Mouse (Mus musculus): Measurements from ENCODE around the gene Bola1. TPM values are rescaled to one million over a fixed set of nuclear protein-coding genes. Genes with fewer than 3 reads are reported as not detected.
"Not testable (repeated sequence)": the region's sequence is repeated elsewhere in the genome, so short reads cannot be mapped to it uniquely, and the experiment has no call there.

Gene Bola1
- total RNA-seq, 2 experiments from 2014 or later: 17.5 to 18.2 TPM

GRCm38 (mm10) chr3:96195616-96196313 lies 23.7 kb downstream of the Bola1 start:
- DNase-seq: no peak

GRCm38 (mm10) chr3:96194966-96195365 lies 24.5 kb downstream of the Bola1 start:
- intact Hi-C loops (cut with DNase I): no loop called here
- no peak for DNase-seq

More at GRCm38 (mm10) chr3:96195616-96196313, 23.7 kb downstream of the Bola1 start:
- intact Hi-C loops (cut with DNase I): no loop called here

DNA sequence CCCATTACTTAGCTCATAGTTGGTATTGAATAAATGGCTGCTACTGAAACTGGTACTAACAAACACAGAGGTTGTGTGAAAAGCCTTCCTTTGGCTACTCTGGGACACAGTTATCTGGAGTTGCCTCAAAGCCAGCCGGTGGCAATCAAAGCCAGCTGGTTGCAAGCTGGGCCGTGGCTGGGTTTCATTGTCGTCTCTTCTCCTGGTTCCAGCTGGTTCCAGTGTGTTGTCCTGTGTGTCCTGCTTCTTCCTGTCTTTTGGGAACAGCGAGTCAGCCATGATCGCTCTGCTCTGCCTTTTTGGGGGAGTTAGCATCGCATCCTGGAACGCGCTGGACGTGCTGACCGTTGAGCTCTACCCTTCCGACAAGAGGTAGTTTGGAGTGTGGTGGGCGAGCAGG lies 26.5 kb downstream of the Bola1 start:
- peak in 1 of 2 experiments; percentile 35 for DNase-seq
- intact Hi-C loops (cut with DNase I): no loop called here

DNA sequence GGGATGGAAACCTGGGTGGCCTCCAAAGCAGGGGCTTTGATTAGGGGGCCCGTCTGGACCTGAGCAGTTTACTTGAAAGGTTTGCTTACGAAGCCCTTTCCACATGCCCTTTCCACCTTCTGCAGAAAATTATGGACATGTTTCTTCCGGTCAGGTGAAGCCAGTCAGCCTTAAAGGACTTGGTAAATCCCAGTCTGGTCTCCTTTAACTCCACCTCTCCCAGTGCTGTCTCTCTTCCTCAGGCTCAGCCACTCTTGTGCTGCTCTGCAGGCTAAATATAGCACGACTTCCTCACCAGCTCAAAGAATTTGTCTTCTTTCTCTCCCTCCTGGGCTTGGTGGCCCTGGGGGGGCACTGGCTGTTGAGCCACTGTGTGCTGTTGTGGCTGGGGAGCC lies 37.1 kb downstream of the Bola1 start:
- intact Hi-C loops (cut with DNase I): no loop called here
- DNase-seq: no peak

GRCm38 (mm10) chr3:96181510-96182381 lies 37.8 kb downstream of the Bola1 start:
- intact Hi-C loops (cut with DNase I): no loop called here
- DNase-seq: no peak

DNA sequence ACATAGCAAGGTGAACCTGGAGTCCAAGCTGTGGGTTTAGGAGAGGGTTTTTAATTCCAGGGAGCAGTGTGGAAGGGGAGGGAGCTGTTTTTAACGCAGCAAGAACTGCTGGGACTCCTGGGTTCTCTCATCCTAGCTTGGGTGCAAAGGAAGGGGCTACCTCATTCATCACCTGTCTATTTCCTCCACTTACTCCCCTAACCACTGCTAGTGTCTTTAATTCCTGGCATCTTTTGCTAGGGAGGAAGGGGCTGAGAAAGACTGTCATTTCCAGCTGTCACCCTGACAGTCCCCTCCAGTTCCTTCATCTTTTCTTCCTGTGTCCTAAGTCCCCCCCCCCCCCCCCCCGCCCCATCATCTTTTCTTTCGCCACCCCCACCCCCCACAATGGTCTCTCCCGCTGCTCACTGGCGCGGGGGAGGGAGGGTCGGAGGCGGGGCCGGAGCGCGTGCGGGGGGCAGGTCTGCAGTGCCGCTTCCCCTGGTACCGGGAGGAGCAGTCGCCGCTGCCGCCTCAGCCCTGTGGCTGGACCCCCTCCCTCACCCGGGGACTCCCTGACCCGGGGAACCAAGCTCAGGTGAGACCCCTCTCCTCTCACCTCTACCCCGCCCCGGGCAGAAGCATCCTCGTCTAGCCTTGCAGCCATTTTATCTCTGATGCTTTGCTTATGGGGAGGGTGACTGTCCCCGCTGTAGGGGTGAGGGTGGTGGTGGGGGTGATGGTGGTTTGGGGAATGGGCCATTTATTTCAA lies 38.6 kb downstream of the Bola1 start, which contains the start of gene Sv2a:
Gene Sv2a (plus strand): TSS at position 425 of the 751 bp plus-strand sequence.
- intact Hi-C loops (cut with DNase I): no loop called here
- peak; percentile 50 to 63 for DNase-seq

GRCm38 (mm10) chr3:96179531-96179930 lies 40.0 kb downstream of the Bola1 start:
- intact Hi-C loops (cut with DNase I): no loop called here
- peak; percentile 39 to 67 for DNase-seq

DNA sequence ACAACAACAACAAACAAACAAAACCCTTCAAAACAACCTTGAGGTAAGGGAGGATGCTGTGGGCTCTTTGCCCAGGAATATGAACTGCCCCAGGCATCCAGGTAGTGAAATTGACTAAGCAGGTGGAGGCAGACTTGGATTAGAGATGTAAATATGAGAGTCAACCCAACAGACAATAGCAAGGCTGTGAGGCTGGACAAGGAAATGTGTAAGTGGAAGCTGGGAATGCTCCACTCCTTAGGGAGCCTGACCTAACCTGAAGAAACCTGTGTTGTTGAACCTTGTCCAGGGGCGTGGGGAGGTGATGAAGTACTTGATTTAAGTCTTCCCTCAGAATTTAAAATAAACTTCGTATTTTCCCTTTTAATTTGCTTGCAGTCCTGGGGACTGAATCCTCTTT lies 40.6 kb downstream of the Bola1 start:
- intact Hi-C loops (cut with DNase I): no loop called here
- no peak for DNase-seq

- intact Hi-C loops (cut with DNase I): no loop called here
- no peak for DNase-seq
These were observed 41.1 kb downstream of the Bola1 start for GRCm38 (mm10) chr3:96178427-96178826.

DNA sequence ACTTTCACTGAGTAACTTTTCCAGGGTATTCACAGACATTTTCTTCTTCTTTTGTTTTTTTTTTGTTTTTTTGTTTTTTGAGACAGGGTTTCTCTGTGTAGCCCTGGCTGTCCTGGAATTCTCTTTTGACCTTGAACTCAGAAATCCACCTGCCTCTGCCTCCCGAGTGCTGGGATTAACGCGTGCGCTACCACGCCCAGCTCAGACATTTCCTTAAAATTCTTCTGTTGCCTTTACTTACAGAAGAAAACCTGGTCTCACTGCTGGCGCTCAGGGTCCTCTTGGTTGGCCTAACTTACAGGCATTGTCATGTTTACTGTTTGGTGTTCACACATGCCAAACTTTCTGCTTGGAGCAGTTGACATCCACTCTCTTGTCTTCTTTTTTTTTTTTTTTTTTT lies 44.3 kb downstream of the Bola1 start:
- intact Hi-C loops (cut with DNase I): no loop called here

DNA sequence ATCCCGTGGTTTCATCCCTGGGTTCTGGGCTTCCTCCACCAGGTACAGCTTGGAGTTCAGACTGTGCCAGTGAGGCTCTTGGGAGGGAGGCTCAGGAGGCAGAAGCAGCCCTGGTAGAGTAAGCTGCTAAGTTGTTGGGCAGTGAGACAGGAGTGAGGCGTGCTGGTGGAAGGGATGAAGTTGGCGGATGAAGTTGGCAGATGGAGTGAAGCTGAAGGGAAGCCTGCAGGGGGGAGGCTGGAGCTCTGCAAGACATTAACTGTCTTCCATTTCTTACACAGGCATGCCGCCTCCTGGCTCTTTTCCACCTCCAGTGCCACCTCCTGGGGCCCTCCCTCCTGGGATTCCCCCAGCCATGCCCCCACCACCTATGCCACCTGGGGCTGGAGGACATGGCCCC lies 45.5 kb downstream of the Bola1 start:
- intact Hi-C loops (cut with DNase I); DNase-seq: not testable (repeated sequence)

More for the DNA sequence above, 44.3 kb downstream of the Bola1 start:
- DNase-seq: no peak

- intact Hi-C loops (cut with DNase I): loop anchor here (2.0 kb wide), 1 partner anchor 48 kb away; the partner anchor contains the start of genes Hist2h2ac and Hist2h2be
- no peak for DNase-seq
These were observed 46.3 kb downstream of the Bola1 start for GRCm38 (mm10) chr3:96173185-96173584.

GRCm38 (mm10) chr3:96172197-96173178 lies 47.0 kb downstream of the Bola1 start, which contains the start of gene Sf3b4:
Gene Sf3b4, plus strand, starts transcription at chr3:96172332.
- peak; percentile 82 to 86 for DNase-seq
- intact Hi-C loops (cut with DNase I): loop anchor here (2.0 kb wide), 1 partner anchor 48 kb away; the partner anchor contains the start of genes Hist2h2ac and Hist2h2be

DNA sequence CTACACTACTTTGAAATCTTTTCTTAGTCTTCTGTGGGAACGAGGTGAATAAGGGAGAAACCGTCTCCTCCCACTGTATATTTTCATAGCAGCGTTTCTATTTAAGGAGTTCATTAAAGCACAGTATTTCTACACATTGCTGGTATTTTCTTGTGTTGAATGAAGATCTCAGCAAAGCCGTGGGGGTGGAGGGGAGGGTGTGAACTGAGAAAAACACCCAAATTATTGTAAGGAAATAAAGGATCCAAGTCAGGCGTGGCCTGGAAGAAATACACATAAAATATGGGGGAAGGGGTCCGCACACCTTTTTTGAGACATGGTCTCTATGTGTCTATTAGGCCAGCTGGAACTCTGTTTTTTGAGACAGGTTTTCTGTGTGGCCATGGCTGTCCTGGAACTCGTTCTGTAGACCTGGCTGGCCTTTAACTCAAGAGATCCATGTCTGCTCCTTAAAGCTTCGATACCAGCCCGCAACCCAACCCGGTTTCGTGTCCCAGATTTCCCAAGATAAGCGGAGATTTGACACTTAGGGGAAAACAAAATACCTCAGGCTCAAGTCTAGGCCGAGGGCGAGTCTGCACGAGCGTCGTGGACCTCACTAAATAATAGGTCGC lies 47.8 kb downstream of the Bola1 start:
- no peak for DNase-seq
- intact Hi-C loops (cut with DNase I): loop anchor here (2.0 kb wide), 1 partner anchor 49 kb away; the partner anchor contains the start of genes Hist2h2ac and Hist2h2be

- no peak for DNase-seq
- intact Hi-C loops (cut with DNase I): no loop called here
These were observed 48.4 kb downstream of the Bola1 start for GRCm38 (mm10) chr3:96170976-96171545.

DNA sequence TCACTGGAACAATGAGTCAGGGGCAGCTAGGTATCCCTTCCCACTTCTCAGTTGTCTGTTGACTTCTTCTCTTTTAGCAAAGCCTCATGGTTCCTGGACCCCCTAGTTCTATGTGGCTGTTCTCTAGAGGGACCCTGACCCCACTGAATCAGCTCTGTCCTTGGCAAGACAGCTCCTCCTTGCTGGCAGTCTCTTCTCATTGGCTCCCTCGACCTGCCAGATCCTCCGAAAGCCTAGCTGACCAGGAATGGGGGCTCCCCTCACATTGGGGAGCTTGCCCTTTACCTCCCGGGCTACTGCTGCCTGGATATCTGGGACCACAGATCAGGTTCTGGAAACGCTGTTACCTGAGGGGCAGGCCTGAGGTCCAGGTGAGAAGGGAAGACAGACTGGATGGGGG lies 49.2 kb downstream of the Bola1 start:
- no peak for DNase-seq
- intact Hi-C loops (cut with DNase I): no loop called here

DNA sequence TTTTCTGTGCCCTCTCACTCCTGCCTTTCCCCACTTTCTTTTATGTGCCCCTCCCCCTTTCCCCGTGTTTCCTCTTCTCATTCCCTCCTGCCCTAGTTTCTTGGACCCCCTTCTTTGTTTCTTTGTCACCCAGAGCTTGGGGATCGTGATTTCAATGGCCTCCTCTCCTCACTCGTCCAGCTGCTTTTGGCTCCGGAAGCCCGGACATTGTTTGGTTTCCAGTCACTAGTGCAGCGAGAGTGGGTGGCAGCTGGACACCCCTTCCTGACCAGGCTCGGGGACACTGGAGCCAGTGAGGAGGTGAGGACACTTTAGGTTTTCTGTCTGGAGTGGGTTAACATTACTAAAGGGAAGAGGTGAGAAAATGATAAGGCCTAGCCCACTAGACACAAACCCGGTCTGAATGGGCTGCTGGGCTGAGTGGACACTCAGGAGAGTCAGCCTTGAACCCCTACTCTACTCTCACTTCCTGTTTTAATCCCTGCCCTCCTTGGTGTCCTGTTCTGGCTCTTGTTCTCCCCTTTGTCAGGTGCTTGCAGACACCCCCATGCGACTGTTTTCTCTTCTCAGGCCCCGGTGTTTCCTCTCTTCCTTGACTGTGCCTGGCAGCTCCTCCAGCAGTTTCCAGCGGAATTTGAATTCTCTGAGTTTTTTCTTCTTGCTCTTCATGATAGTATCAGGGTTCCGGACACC lies 50.9 kb downstream of the Bola1 start:
- DNase-seq: peak in 1 of 2 experiments; percentile 21
- intact Hi-C loops (cut with DNase I): no loop called here

GRCm38 (mm10) chr3:96163040-96163439 lies 56.5 kb downstream of the Bola1 start:
- no peak for DNase-seq
- intact Hi-C loops (cut with DNase I): no loop called here

Measured in heart, postnatal 14 days (tissue).